Mouse (Mus musculus): Measurements from ENCODE around the gene Gm5134.
A peak's percentile ranks its signal among the peaks of the same experiment; 100 is the strongest.

The Gm5134 gene

DNA sequence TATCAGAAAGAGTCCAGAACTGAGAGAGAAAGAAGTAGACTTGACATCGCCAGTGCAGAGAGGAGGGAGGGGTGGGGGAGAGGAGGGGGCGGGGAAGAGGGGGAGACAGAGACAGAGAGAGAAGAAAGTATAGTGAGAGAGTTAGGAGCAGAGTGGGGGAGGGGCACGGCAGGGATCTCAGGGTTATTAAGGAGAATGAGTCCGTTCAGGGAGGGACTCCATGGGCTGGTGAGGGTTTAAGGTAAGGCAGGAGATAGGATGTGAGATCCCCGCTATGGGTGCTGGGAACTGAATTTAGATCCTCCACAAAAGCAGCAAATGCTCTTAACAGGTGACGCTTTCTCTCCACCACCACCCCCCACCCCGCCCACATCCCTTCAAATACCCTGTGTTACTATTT lies 46.8 kb downstream of the Gm5134 start:
- no peak for DNase-seq

DNA sequence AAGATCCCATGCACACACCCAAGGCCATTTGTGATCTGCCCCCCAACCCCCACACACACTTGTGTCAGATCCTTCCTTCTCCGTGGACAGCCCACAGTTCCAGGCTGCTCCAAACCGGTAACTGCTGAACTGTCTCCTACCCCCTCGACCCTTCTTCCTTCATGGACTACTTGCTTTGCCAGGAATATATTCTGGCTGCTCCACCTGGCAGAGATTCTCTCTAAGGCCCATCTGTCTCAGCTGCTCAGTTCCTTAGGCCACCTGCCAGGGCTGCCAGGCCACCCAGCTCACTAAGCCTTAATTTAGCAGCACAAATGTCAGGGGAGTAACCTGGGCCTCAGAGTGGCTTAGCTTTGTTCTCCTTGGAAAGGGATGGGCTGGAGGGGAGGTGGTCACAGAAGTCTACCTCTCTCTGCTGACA lies 47.8 kb downstream of the Gm5134 start:
- peak; percentile 90 for DNase-seq

DNA sequence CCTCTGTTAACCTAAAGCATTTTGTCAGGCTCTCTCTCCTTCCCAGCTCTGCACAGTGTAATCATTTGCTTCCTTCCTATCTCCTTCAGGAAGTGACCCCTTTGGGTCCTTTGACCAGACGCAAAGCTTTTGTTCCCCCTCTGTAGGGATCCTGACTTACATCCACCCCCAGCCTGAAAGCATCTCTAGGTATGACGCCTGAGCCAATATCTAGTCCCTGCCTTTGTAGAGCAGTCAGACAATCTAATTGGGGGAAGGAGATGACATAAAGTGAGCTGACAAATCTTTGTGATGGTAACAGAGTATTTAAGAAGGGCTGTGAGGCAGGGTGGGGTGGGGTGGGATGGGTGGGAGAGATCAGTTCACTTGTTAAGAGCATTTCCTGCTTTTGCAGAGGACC lies 48.3 kb downstream of the Gm5134 start:
- no peak for DNase-seq

DNA sequence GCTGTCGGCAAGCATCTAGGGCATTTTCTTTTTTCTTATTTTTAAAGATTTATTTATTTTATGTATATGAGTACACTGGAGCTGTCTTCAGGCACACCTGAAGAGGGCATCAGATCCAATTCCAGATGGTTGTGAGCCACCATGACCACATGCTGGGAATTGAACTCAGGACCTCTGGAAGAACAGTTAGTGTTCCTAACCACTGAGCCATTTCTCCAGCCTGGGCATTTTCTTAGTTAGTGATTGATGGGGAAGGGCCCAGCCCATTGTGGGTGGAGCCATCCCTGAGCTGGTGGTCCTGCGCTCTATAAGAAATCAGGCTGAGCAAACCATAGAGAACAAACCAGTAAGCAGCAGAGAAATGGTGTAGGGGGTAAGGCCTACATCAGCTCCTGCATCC lies 48.9 kb downstream of the Gm5134 start:
- DNase-seq: no peak

DNA sequence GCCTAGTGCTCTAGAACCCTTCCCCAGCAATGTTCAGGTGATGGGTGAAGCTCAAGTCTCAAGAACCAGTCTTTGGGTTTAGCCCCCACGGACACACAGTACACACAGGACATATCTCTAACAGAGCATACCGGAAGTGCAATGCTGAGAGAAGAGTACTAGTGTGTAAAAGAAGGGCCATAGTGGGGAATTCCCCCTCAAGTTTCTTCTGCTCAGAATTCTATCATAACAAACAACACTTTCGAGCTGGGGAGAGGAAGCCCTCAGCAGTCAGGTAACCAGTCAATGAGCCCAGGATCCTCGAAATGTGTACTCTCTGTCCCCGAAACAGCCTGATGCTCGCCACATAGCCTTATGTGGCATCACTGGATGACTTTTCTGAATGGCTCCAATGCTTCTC lies 52.1 kb downstream of the Gm5134 start:
- no peak for DNase-seq

DNA sequence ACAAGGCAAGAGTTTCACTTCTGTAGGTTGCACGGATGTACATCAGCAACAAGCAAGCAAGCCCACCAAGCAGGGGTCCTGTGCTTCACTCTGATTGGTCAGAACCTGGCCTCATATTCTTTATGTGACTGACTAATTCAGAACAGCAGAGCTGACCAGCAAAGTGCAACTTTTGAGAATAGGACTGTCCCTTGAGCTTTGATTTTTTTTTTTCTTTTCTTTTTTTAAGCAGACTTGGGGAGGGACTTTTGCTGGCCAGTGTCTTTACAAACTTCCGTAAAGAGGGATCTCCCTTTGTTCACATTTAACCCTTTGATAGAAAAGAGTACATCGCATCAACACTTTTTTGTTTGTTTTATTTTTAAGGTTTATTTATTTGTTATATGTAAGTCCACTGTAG lies 55.5 kb downstream of the Gm5134 start:
- no peak for DNase-seq

DNA sequence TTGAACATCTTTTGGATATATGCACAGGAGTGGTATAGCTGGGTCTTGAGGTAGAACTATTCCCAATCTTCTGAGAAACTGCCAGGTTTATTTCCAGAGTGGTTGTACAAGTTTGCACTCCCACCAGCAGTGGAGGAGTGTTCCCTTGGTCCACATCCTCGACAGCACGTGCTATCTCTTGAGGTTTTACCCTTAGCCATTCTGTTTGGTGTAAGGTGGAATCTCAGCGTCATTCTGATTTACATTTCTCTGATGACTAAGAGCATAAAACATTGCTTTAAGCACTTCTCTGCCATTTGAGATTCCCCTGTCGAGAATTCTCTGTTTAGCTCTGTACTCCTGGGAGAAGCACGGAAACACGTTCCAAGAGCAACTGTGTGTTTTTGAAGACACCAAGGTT lies 58.6 kb downstream of the Gm5134 start:
- no peak for DNase-seq

DNA sequence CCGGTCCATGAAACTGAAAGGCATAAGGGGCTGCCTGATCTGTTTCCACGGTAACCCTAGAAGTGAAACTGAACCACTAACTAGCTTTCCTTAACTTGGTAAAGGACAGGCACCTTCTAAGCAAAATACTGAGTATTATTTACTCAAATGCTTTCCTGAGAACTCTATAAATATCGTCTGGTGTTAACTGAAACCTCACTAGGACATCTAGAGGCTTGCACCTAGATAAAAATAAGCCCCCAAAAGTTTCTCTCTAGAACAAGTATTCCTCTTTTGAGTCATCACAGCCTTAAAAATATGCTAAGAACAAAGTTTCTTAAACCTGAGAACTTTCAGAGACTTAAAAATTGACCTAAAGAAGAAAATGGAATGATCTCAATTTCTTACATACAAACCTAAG lies 62.6 kb downstream of the Gm5134 start:
- DNase-seq: no peak

DNA sequence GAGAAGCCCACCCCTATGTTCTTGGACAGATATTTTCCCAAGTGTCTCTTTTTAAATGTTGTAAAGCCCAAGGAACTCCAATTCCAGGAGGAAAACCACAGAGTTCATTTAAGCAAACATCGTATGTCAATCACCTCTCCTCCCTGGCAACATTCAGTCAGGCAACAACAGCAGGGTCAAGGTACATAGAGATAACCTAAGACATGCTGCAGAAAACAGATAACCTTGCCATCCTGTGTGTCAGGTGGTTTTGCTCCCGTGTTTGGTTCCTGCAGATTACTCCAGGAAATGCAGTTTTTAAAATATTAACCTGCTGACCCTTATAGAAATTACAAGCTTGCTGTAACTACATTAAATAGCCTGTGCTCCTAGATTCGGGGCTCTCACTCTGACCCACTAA lies 67.4 kb downstream of the Gm5134 start:
- no peak for DNase-seq

DNA sequence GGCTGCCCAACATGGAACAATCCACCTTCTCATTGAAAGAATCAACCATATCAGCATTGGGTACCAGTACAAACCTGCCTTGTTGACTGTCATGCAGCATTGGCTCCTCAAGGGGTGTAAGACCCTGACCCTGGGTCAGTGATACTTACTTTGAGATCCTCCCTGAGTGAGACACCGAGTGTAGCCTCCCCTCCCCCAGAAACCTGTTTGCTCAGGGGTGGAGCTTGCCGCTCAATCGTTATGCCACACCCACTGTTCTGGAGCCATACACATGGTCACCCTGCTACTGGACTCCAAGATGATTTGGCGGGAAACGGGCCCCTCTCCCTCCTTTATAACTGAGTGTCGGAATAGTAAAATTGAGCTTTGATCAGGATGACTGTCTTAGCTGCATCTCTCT lies 69.6 kb downstream of the Gm5134 start:
- DNase-seq: no peak

DNA sequence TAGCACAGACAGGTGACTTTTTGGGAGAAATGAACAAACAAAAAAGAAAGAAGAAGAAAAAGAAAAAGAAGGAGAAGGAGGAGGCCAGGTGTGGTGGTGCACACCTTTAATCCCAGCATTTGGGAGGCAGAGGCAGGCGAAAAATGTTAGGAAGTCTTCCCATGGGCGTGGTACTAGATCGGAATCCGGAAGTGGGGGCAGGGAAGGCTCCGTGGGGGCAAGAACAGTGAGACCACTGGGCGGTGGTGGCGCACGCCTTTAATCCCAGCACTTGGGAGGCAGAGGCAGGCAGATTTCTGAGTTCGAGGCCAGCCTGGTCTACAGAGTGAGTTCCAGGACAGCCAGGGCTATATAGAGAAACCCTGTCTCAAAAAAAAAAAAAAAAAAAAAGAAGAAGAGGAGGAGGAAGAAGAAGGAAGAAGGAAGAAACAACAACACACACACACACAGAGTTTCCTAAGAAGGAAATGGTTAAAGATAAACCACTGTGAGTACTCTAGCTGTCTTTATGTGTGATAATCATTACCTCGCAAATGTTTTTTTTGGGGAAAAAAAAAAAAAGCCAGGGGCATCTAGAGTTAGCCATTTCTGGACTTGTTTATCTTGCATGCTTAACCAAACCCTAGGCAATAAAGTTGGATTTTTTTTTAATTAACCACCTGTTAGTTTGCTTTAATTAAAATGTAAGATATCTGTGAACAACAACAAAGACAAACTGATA lies 71.3 kb downstream of the Gm5134 start:
- DNase-seq: no peak

DNA sequence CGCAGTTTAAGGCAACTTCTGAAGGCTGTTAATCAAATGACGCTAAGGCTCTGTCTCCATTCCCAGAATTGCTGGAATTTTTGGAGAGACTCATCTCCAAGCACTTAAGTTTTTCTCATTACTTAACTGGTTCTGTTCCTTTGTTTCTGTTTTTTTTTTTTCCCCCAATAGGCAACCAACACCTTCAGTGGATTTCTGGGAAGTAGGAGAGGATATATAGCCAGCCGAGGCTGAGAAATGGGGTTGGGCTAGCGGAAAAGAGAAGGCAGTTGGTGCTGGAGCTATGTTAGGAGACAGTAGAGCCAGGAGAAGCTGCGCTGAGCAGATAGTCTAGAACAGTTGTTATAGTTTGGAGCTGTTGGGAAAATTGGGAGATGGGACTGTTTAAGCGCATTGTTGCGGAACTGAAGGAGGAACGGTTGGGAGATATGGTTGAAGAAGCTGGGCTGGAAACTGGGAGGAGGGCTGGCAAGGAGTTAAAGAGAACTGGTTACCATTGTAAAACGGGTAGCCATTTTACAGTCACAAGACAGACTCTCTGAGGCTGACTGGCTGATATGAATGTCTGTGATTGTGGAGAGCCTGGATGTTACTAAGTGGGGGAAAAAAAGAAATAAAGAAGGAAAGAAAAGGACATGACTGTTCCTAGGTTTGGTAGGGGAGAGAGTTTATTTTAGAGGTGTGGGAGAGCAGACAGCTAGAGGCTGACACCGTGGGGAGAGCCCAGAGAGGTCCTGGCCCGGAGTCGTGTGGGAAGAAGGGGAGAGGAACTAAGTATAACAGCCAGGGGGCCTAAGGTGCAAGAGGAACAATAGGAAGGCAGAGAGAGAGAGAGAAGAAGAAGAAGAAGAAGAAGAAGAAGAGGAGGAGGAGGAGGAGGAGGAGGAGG lies 73.1 kb downstream of the Gm5134 start:
- DNase-seq: no peak

DNA sequence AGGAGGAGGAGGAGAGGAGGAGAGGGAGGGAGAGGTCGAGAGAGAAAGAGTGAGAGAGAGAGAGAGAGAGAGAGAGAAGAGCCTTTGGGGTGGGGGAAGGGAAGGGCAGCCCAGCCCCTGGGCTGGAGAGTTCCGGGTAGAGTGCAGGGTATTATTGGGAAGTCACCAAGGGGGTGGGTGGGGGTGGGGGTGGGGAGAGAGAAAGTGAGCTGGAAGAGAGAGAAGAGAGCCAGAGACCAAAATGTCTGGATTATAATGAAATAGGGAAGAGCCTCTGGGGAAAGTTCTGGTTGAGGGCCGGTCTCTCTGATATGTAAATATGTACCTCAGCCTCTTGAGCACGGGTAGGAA lies 73.7 kb downstream of the Gm5134 start:
- DNase-seq: no peak

DNA sequence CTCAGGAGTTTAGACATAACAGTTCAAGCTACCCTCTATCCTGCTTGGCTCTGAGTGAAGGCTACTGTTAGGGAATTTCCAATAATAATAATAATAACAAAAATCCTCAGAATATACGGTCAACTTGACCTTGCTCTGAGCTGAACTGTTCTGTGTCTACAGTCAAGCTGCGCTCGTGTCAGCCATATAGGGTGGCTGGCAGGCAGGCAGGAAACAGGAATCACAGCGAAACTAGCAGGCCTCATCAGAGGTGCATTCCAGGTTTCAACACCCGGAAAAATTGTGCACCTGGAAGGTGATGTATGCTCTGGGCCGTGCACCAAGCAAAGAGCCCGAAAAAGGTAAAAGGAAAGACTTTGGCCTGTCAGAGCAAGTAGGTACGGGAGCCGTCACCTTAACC lies 74.1 kb downstream of the Gm5134 start:
- no peak for DNase-seq

DNA sequence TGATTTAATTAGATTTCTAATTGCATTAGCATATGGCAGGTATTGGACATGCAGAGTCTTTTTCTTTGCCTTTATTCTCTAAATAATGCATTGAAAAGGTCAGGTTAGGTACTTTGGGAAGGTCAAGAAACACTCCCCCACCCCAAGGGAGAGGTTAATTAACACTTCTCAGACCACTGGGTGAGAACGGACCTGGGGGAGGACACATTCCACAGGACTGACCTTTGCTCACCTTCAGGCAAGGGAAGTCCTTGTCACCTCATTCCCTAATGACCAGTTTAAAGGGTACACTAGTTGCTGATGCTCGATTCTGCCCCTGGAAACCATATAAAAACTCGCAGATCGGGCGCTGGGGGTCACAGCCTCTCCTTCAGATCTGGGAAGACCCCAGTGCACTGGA lies 75.0 kb downstream of the Gm5134 start:
- DNase-seq: no peak

DNA sequence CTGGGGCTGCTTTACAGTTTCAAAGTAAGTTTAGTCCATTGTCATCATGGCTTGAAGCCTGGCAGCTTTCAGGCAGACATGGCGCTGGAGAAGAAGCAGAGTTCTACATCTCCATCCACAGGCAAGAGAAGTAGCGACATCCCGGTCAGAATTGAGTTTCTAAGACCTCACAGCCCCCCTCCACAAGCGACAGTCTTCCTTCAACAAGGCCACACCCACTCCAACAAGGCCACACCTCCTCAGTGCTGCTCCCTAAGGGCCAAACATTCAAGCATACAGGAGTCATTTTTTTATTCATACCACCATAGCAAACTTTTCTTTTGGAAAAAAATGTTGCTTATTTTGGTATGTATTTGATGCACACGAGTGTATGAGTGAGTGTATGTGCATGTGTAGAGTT lies 76.2 kb downstream of the Gm5134 start:
- DNase-seq: no peak

DNA sequence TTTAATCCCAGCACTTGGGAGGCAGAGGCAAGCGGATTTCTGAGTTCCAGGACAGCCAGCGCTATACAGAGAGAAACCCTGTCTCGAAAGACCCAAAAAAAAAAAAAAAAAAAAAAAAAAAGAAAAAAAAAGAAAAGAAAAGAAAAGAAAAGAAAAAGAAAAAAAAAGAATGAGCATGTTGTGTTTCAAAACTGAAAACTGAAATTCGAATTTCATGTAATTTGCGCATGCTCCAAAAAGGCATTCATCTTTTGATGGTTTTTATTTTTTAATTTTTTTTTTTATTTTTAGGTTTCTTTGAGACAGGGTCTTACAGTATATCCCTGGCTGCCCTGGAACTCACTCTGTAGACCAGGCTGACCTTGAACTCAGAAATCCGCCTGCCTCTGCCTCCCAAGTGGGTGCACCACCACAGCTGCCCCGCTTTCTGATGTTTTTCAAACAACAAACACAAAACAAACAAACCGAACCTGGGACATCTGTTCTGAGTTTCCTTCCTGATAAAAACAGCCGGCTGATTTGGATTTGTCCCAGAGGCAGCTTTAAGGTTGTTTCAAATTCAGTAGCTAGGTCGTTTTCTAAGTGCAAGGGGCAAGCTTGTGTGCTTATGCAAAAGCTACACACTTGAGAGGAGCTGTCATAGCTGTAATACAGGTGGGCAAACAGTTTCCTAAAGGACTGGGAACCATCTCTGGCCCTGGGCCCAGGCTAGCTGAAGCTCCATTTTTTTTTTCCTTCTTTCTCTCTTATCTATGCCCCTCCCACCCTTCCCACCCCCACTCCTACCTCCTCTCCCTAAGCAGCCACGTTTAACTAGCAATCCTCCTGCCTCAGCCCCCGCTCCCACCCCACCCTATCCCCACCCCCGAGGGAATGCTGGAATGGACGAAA lies 77.4 kb downstream of the Gm5134 start:
- no peak for DNase-seq

DNA sequence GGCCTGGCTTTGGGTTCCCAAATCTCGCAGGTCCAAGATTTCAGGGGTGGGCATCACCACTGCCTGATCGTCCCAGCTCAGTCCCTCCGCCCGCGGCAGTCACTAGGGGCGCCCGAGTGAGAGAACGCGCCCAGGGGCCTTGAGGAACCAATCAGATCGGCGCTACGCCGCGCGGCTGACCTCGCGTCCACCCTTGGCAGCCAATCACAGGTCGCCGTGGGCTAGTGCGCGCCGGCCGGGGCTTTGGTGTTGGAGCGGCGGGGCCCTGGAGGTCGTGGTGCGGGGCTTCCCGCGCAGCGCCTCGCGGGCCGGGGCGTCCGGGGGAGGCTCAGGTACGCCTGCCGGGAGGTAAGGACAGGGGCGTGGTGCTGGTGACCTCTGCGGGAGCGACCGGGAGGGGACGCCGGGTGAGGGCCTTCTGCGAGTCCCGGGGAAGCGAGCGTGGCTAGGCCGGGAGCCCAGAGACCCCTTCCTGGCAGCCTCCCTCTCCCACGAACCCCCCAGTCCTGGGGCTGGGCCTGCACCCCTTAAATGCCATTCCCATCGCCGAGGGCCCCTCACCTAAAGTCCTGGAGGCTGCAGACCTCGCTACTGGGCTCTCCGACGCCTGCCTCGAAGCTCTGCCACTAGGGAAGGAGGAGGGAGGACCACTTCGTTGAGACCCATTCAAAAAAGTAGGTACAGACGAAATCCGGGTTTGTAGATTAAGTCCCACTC lies 78.2 kb downstream of the Gm5134 start, which contains the start of gene Zfp280b:
Zfp280b (plus strand) TSS at position 249 of the 717 bp plus-strand sequence.
- peak; percentile 94 for DNase-seq

DNA sequence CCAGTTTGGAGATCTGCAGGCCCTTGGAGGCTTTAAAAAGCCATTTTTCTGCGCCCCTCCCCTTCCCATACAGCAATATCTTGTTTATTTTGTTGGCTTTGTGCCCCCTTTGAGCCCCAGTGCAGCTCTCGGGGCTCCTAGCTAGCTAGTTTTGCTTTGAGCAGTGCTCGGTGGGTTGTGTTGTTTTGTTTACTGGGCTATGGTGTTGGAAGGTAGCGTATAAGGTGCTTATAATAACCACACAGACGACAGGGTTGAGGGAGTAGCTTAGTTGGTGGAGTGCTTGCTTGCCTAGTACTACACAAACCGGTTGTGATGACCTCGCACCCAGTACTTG lies 78.8 kb downstream of the Gm5134 start:
- DNase-seq: no peak

DNA sequence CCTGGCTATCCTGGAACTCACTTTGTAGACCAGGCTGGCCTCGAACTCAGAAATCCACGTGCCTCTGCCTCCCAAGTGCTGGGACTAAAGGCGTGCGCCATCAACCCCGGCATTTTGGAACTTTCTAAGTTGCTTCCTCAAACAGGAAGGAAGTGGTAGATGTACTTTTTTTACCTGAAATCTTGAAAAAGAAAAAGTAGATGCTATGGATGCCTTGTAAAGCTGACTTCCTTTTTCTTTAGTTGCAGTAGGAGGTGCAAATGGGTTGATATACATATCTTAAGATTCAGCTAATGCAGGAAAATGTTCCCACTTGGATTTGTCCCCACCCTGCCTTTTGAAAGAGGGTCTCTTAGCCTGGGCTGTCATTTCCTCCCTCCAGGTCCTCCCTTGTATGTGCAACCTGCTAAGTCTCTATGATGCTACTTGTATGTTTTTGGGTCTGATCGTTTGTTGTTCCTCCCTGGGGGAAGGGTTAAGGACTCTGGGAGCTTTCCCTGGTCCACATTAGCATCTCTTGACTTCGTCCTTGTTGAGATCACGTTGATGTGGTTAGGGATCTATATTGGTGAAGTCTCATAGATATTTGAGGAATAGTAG lies 79.8 kb downstream of the Gm5134 start:
- DNase-seq: no peak

DNA sequence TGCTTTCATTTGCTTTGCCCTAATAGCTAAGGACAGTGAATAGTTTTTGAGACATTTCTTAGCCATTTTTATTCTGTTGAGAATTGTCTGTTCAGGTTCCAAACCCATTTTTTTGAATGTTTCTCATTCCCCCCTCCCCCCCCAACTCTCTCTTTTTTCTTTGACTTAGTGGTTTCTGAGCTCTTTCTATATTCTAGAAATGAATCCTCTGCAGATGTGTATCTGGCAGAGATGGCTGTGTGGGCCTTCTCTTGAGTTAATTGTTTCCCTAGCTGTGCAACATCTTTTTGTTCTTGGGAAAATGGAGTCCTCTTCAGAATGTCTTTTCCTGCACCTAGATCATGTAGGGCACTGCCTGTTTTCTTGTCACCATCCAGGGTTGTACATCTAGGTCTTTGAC lies 81.0 kb downstream of the Gm5134 start:
- no peak for DNase-seq

DNA sequence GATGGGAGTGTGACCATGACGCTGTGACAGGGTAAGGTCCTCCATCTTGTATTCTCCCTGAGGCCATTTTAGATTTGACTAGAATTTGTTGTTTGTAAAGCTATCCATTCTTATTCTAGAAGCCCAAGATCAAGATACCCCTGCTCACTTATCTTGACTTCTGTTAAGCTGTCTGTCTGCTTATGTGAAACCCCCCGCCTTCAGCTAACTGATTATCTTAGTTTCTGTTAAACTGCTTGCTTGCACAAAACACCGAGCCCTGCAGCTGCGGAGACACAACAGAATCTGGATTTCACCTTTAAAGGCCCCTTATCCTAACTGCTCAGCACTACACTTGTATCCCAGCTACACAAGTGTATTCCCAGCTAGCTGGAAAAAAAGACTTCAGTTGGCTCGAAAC lies 82.6 kb downstream of the Gm5134 start:
- no peak for DNase-seq
